Mouse (Mus musculus) mammary gland, adult 2 months (tissue): Measurements from ENCODE around the gene Rnf38. TPM values are rescaled to one million over a fixed set of nuclear protein-coding genes. Genes with fewer than 3 reads are reported as not detected.

Experiments used
- polyA plus RNA-seq: library from polyadenylated mRNA; depleted of rRNA; stranded (reverse); fragments of >200 nt; gene quantifications from 2 replicates; pipeline ENCODE4 v1.2.3, GENCODE M21; 2012; ENCODE audit warnings: low replicate concordance; rRNA removed

The Rnf38 gene
- 131 and 203 TPM in 2 replicates for polyA plus RNA-seq

DNA sequence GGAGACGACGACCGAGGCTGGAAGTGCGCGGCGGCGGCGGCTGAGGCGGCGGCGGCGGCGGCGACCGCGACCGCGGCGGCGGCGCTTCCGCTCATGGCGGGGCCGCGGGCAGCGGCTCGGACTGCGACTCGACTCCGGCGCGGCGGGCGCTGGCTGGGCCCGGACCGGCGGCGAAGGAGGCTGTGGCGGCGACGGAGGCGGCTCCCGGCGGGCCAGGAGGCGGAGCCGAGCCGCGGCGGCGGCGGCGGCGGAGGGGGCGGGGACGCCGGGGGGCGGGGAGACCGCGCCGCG is at the start of gene Rnf38:
TSS of gene Rnf38 (minus strand) at position 77 of the 291 bp plus-strand sequence.

DNA sequence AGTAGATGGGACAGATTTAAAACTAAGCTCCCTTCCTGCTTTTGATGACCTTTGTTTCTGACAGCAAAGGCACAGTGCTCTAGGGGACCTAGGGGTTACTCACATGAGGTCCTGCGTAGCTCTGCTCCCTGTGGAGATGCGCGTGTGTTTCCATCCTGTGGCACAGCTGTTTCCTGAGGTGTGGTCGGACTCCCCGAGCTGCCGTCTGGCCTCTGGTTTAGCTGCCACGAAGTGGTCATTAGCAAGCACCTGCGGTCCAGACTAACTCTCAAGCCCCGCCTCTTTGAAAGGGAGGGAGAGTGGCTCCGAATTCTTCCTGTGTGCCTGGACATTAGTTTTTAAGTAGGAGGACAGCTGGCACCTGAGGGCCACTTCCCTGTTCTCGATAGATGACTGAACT is 149.6 kb downstream of the Rnf38 start, which contains the start of gene Gne:
TSS of gene Gne (minus strand) at position 233 of the 400 bp plus-strand sequence.

Other genes with a start within 250 kb of the Rnf38 start
- gene Clta, start 229.3 kb downstream of the Rnf38 start, polyA plus RNA-seq = 86.8 and 209 TPM in 2 replicates
- 17.4 and 18.9 TPM in 2 replicates for gene Gne, start 149.6 kb downstream of the Rnf38 start, polyA plus RNA-seq
- gene Melk, start 67.1 kb upstream of the Rnf38 start, polyA plus RNA-seq = 0.49 and 0.60 TPM in 2 replicates